Mouse (Mus musculus): ENCODE measurements around the gene Prss28. TPM values are rescaled to one million over a fixed set of nuclear protein-coding genes. Genes with fewer than 3 reads are reported as not detected.

Prss28 gene
- polyA plus RNA-seq, 1 experiment from 2014 or later, result not detected

DNA sequence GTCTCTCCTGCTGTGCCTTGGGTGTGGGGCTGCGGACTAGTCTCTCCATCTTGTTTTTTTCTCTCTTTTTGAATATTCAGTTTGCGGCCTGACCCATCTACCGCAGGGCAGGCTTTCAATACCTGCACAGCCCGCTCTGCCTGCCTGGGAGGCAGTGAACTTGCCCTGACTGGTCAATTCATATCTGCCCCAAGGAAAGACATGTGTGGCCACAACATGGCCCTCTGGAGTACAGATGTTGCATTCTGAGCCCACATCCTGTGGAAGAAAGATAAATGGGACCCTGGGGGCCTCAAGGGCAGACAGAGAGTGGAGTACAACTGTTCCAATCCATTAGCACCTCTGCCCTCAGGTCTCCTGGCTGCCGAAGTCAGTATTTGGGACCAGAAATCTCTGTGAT lies 10.4 kb upstream of the Prss28 start, which contains the start of gene Prss34:
Gene Prss34, plus strand, starts transcription at position 301 of the 400 bp plus-strand sequence.
- no peak within 1 kb of the TSS for H3K27ac ChIP-seq
- no peaks in the 10 kb centered on the region for H3K79me2 ChIP-seq (ENCODE audit: inconsistent target)
- no peak within 1 kb of the TSS for H3K4me3 ChIP-seq (ENCODE audit: inconsistent target)
- no peaks in the 10 kb centered on the region for H3K36me3 ChIP-seq (ENCODE audit: inconsistent target)
- 90% methylated on average over 5 of the region's 5 CpGs for WGBS (ENCODE audit: missing documents)

DNA sequence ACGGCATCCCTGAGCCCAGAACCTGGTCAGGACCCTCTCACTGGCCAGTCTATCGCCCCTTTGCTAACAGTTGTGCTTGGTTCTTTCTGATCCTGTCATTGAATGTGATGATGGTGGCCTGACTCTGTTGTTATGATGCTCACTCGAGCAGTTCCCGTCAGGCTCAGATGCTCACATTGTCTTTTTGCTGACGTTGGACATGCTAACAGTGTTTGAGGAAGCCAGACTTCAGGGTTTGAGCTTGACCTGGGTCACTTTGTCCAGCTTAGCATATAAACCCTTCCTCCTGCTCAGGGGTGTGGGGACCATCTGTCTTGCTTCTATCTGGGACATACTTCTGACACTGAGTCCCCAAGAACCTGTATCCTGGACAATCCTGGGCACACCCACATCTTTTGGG lies 9.9 kb downstream of the Prss28 start, which contains the start of gene Prss29:
Gene Prss29, plus strand, starts transcription at position 301 of the 400 bp plus-strand sequence.
- no peaks in the 10 kb centered on the region for H3K36me3 ChIP-seq (ENCODE audit: inconsistent target)
- H3K4me3 ChIP-seq (ENCODE audit: inconsistent target), result no peak within 1 kb of the TSS
- no peaks in the 10 kb centered on the region for H3K79me2 ChIP-seq (ENCODE audit: inconsistent target)
- 56% methylated on average over 5 of the region's 5 CpGs for whole genome bisulfite sequencing (ENCODE audit: missing documents)
- no peak within 1 kb of the TSS for H3K27ac ChIP-seq

DNA sequence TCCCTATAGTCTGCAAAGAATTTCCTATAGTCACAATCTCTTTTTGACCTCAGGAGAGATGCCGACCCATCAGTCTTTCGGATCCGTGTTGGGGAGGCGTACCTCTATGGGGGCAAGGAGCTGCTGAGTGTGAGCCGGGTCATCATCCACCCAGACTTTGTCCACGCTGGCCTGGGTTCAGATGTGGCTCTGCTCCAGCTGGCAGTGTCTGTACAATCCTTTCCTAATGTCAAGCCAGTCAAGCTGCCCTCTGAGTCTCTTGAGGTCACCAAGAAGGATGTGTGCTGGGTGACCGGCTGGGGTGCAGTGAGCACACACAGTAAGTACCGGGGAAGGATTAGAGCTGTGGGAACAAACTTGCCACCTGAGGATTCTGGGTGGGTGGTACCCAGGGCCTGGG lies 12.4 kb downstream of the Prss28 start:
- 91% methylated on average over 8 of the region's 8 CpGs for WGBS (ENCODE audit: missing documents)
- no peak overlapping the region for H3K27ac ChIP-seq
- no peaks in the 10 kb centered on the region for H3K36me3 ChIP-seq (ENCODE audit: inconsistent target)
- H3K79me2 ChIP-seq (ENCODE audit: inconsistent target), result no peaks in the 10 kb centered on the region
- H3K4me3 ChIP-seq (ENCODE audit: inconsistent target), result no peak overlapping the region

DNA sequence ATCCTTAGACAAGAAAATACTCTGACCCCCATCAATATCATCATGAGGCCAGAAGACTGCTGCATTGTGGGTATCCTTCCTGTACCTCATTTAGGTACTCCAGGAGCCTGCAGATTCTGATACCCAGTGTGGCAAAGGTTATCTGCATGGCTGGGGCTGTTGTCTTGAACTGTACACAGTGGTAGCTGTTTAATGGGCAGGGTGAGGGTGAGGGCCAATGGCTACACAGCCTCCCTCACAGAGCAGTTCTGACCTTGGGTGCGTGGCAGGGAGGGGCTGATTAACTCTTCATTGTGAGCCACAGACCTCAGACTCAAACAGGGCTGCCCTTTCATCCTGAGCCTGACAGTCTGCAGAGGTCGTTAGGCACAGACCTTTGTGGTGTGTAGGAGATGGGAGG lies 14.5 kb downstream of the Prss28 start:
- Histone ChIP-seq H3K36me3 (ENCODE audit: inconsistent target) (no peaks in the 10 kb centered on the region), H3K27ac (no peak overlapping the region), H3K79me2 (ENCODE audit: inconsistent target) (no peaks in the 10 kb centered on the region), H3K4me3 (ENCODE audit: inconsistent target) (no peak overlapping the region)
- WGBS (ENCODE audit: missing documents), result 25% methylated on average over 2 of the region's 2 CpGs

DNA sequence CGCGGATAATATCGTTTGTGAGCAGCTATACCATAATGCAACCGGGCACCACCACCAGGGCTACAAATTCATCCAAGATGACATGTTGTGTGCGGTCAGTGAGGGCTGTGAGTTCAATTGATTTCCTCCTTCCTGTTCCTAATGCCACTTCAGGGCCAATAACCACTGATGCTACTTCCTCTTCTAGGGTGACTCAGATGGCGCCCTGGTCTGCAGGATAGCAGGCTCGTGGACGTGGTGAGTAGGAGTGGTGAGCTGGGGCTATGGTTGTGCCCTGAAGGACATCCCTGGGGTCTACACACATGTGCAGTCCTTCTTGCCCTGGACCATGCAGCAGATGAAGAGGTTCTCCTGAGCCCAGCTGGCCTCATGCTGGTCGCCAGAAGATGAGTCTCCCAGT lies 23.9 kb downstream of the Prss28 start:
- H3K4me3 ChIP-seq (ENCODE audit: inconsistent target), result no peak overlapping the region
- no peak overlapping the region for H3K27ac ChIP-seq
- H3K79me2 ChIP-seq (ENCODE audit: inconsistent target), result no peaks in the 10 kb centered on the region
- WGBS (ENCODE audit: missing documents), result 11% methylated on average over 9 of the region's 9 CpGs
- no peaks in the 10 kb centered on the region for H3K36me3 ChIP-seq (ENCODE audit: inconsistent target)

DNA sequence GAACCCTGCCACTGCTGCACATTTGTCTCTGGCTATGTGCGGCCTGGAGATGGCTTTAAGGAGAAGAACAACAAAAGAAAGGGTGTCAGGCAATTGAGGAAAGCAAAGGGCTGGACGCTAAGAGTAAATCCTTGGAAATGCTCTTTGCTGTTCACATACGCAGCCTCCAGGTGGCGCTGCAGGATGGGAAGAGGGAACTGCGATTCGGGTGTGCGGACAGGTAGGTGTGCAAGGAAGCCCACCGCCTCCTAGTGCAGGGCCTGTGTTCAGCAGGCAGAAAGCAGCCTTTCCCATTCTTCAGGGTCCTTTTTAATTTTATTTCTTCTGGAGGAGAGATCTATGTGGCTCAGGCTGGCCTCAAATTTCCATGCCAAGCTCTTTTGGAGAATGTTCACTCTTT lies 25.5 kb downstream of the Prss28 start:
- Histone ChIP-seq H3K36me3 (ENCODE audit: inconsistent target) (no peaks in the 10 kb centered on the region), H3K79me2 (ENCODE audit: inconsistent target) (no peaks in the 10 kb centered on the region), H3K27ac (no peak overlapping the region), H3K4me3 (ENCODE audit: inconsistent target) (no peak overlapping the region)
- 5% methylated on average over 8 of the region's 8 CpGs for WGBS (ENCODE audit: missing documents)

DNA sequence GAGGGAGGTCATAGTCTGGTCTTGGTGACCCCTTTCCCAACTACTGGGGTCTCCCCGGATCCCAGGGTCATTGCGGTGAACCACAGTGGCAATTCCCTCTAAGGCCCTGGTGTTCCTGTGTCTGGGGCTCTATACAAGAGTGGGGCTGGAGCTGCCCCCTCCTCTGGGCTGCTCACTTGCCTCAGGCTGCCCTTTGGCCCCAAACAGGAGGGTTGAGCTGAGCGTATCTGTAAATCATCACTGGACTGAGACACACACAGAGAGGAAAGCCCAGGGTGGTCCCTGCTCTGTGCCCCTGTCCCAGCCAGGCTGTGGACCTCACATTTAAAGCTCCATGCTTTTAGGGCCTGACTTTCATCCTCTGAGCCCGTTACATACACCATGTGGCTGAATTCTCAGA lies 29.8 kb downstream of the Prss28 start:
- 89% methylated on average over 4 of the region's 4 CpGs for WGBS (ENCODE audit: missing documents)
- no peaks in the 10 kb centered on the region for H3K36me3 ChIP-seq (ENCODE audit: inconsistent target)
- H3K4me3 ChIP-seq (ENCODE audit: inconsistent target), result no peak overlapping the region
- H3K79me2 ChIP-seq (ENCODE audit: inconsistent target), result no peaks in the 10 kb centered on the region
- no peak overlapping the region for H3K27ac ChIP-seq

DNA sequence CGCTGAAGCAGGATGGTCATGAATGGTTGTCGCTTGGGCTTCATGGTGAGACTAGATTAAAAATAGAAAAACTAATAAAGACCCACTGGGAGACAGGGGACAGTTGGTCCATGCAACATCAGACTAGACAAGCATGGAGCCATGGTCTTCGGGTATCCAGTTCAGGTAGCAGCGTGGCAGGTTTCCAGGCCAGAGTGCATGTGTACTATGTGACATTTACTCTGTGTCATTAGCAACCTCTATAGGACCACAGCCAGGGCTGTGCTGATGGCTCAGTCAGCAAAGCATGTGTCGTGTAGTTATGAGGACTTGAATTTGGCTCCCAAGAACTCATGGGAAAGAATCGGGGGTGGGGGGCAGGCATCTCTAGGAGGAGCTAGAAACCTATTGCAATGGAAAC lies 31.6 kb downstream of the Prss28 start:
- H3K36me3 ChIP-seq (ENCODE audit: inconsistent target), result no peaks in the 10 kb centered on the region
- no peaks in the 10 kb centered on the region for H3K79me2 ChIP-seq (ENCODE audit: inconsistent target)
- H3K27ac ChIP-seq, result no peak overlapping the region
- no peak overlapping the region for H3K4me3 ChIP-seq (ENCODE audit: inconsistent target)
- WGBS (ENCODE audit: missing documents), result 94% methylated on average over 6 of the region's 6 CpGs

DNA sequence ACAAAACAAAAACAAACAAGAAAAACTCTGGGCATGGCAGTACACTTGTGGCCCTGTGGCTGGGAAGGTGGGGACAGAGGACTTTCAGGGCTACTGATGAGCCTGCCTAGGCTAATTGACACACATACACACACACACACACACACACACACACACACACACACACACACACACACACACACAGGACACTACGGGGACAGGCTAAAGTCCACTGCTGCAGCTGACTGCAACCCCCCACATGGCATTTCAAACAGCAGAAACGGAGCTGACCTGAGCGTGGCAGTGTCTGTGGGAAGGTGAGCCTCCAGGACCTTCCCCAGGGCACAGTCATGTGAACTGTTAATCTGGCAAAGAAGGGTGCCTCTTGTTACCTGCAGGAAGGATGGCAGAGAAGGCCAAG lies 33.0 kb downstream of the Prss28 start:
- H3K36me3 ChIP-seq (ENCODE audit: inconsistent target), result no peaks in the 10 kb centered on the region
- no peak overlapping the region for H3K27ac ChIP-seq
- no peak overlapping the region for H3K4me3 ChIP-seq (ENCODE audit: inconsistent target)
- H3K79me2 ChIP-seq (ENCODE audit: inconsistent target), result no peaks in the 10 kb centered on the region
- WGBS (ENCODE audit: missing documents), result 85% methylated on average over 3 of the region's 3 CpGs

DNA sequence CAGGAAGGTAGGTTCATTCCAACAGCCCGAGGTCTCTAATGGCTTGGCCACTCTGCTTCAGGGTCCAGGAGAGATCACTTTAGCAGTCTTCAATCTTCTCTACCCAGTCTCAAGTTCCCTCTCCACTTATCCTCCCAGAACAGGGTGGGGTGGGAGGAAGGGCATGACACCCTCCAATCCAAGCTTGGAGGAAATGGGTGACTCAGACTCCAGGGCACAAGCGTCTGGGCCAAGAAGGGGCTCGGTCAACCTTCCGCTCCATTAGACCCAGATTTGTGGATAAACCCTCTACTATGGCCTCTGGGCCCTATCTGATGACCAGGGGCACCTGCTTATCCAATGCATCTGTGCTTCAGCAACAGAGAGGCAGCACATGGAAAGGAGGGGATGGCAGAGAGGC lies 37.0 kb downstream of the Prss28 start, which contains the start of gene Tpsab1:
Gene Tpsab1, minus strand, starts transcription at position 101 of the 400 bp plus-strand sequence.
- no peak within 1 kb of the TSS for H3K27ac ChIP-seq
- no peaks in the 10 kb centered on the region for H3K36me3 ChIP-seq (ENCODE audit: inconsistent target)
- no peak within 1 kb of the TSS for H3K4me3 ChIP-seq (ENCODE audit: inconsistent target)
- H3K79me2 ChIP-seq (ENCODE audit: inconsistent target), result no peaks in the 10 kb centered on the region
- 85% methylated on average over 4 of the region's 4 CpGs for WGBS (ENCODE audit: missing documents)

DNA sequence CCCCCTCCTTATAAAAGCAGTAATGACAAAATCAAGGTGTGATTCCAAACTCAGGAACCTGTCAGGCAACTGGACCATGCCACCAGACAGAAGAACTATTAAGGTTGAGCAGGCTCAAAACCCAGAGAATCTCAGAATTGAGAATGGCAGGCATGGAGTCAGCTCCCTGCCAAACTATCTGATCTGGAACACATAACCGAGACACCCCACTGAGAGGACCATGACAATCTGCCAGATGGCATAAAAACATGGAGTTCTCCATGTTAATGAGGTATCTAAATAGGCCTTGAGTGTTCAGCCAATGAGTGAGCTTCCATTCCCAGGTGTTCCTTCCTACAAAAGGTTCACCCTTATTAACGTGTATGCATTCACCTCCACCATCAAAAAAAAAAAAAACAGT lies 52.8 kb downstream of the Prss28 start:
- H3K36me3 ChIP-seq (ENCODE audit: inconsistent target), result no peaks in the 10 kb centered on the region
- H3K4me3 ChIP-seq (ENCODE audit: inconsistent target), result no peak overlapping the region
- no peaks in the 10 kb centered on the region for H3K79me2 ChIP-seq (ENCODE audit: inconsistent target)
- 67% methylated on average over 2 of the region's 2 CpGs for WGBS (ENCODE audit: missing documents)
- no peak overlapping the region for H3K27ac ChIP-seq

Other genes with a start within 250 kb of the Prss28 start
- gene Tmem204, start 225.1 kb upstream of the Prss28 start, polyA plus RNA-seq (2018), result not detected in 3 replicates
- 3.5 to 12.8 TPM (median 7.7 TPM) in 3 replicates for gene Telo2, start 192.7 kb upstream of the Prss28 start, polyA plus RNA-seq (2018)
- gene Ptx4, start 187.9 kb upstream of the Prss28 start, polyA plus RNA-seq (2018), result not detected in 3 replicates
- gene Clcn7, start 175.3 kb upstream of the Prss28 start, polyA plus RNA-seq (2018), result 98.1 to 170 TPM (median 98.2 TPM) in 3 replicates
- not detected in 3 replicates for gene Ccdc154, start 146.2 kb upstream of the Prss28 start, polyA plus RNA-seq (2018)
- not detected in 3 replicates for gene Gm38655, start 133.2 kb upstream of the Prss28 start, polyA plus RNA-seq (2018)
- 3.5 to 10.5 TPM (median 6.5 TPM) in 3 replicates for gene BC003965, start 124.1 kb upstream of the Prss28 start, polyA plus RNA-seq (2018)
- gene Unkl, start 120.2 kb upstream of the Prss28 start, polyA plus RNA-seq (2018), result 2.4 to 4.9 TPM (median 3.0 TPM) in 3 replicates
- gene Gnptg, start 68.5 kb upstream of the Prss28 start, polyA plus RNA-seq (2018), result 31.8 to 33.6 TPM (median 33.3 TPM) in 3 replicates
- gene Tsr3, start 68.5 kb upstream of the Prss28 start, polyA plus RNA-seq (2018), result 9.3 to 15.0 TPM (median 12.1 TPM) in 3 replicates
- gene Baiap3, start 52.3 kb upstream of the Prss28 start, polyA plus RNA-seq (2018), result not detected in 3 replicates
- gene Ube2i, start 34.0 kb upstream of the Prss28 start, polyA plus RNA-seq (2018), result 267 to 362 TPM (median 356 TPM) in 3 replicates
- gene Prss34, start 10.3 kb upstream of the Prss28 start, polyA plus RNA-seq (2018), result 0.36 to 0.90 TPM in 2 of 3 replicates, not detected in the other
- gene Prss29, start 10.0 kb downstream of the Prss28 start, polyA plus RNA-seq (2018), result not detected in 3 replicates
- gene Tpsab1, start 36.9 kb downstream of the Prss28 start, polyA plus RNA-seq (2018), result not detected in 3 replicates
- not detected in 3 replicates for gene Tpsb2, start 57.7 kb downstream of the Prss28 start, polyA plus RNA-seq (2018)
- not detected in 3 replicates for gene Tpsg1, start 60.6 kb downstream of the Prss28 start, polyA plus RNA-seq (2018)
- not detected in 3 replicates for gene Cacna1h, start 125.1 kb downstream of the Prss28 start, polyA plus RNA-seq (2018)
- not detected in 3 replicates for gene Tekt4, start 146.0 kb downstream of the Prss28 start, polyA plus RNA-seq (2018)
- not detected in 3 replicates for gene Sstr5, start 188.6 kb downstream of the Prss28 start, polyA plus RNA-seq (2018)